Mouse (Mus musculus) liver, embryonic 15.5 days (tissue): ENCODE results near the gene Olfr1386. TPM values are rescaled to one million over a fixed set of nuclear protein-coding genes. Genes with fewer than 3 reads are reported as not detected.

Source experiments
- polyA plus RNA-seq: library from polyadenylated mRNA; unstranded; fragments of >200 nt; fragmentation: Nextera tagmentation; extraction: Ambion mirVana; gene quantifications from 2 replicates; pipeline ENCODE4 v1.2.1, GENCODE M21; 2015

Olfr1386 gene
- polyA plus RNA-seq, 1 experiment from 2014 or later, result not detected

Other genes starting within 250 kb of the Olfr1386 start
- gene Mgat1, start 220.9 kb upstream of the Olfr1386 start, polyA plus RNA-seq, result 35.1 and 45.6 TPM in 2 replicates
- gene Olfr1393, start 186.7 kb upstream of the Olfr1386 start, polyA plus RNA-seq, result not detected in 2 replicates
- not detected in 2 replicates for gene Olfr1392, start 179.8 kb upstream of the Olfr1386 start, polyA plus RNA-seq
- not detected in 2 replicates for gene Olfr10, start 160.3 kb upstream of the Olfr1386 start, polyA plus RNA-seq
- gene Olfr1391, start 142.3 kb upstream of the Olfr1386 start, polyA plus RNA-seq, result not detected in 2 replicates
- not detected in 2 replicates for gene Olfr1390, start 129.9 kb upstream of the Olfr1386 start, polyA plus RNA-seq
- not detected in 2 replicates for gene Olfr1389, start 42.0 kb upstream of the Olfr1386 start, polyA plus RNA-seq
- gene Olfr1388, start 28.4 kb upstream of the Olfr1386 start, polyA plus RNA-seq, result 0.06 TPM in 1 of 2 replicates, not detected in the other
- not detected in 2 replicates for gene Olfr1387, start 9.7 kb upstream of the Olfr1386 start, polyA plus RNA-seq
- not detected in 2 replicates for gene Olfr1385, start 24.0 kb downstream of the Olfr1386 start, polyA plus RNA-seq
- not detected in 2 replicates for gene Olfr1384, start 41.7 kb downstream of the Olfr1386 start, polyA plus RNA-seq
- gene Olfr1383, start 54.6 kb downstream of the Olfr1386 start, polyA plus RNA-seq, result not detected in 2 replicates
- gene Olfr1382, start 63.2 kb downstream of the Olfr1386 start, polyA plus RNA-seq, result not detected in 2 replicates
- gene Olfr1381, start 78.4 kb downstream of the Olfr1386 start, polyA plus RNA-seq, result not detected in 2 replicates
- not detected in 2 replicates for gene Olfr1380, start 91.8 kb downstream of the Olfr1386 start, polyA plus RNA-seq
- gene Flt4, start 144.2 kb downstream of the Olfr1386 start, polyA plus RNA-seq, result 2.9 and 3.8 TPM in 2 replicates
- gene Scgb3a1, start 198.6 kb downstream of the Olfr1386 start, polyA plus RNA-seq, result 0.20 TPM in 1 of 2 replicates, not detected in the other
- gene Cnot6, start 247.7 kb downstream of the Olfr1386 start, polyA plus RNA-seq, result 18.7 and 18.8 TPM in 2 replicates